Mouse (Mus musculus): Measurements from ENCODE around the gene Arap2. TPM values are rescaled to one million over a fixed set of nuclear protein-coding genes. Genes with fewer than 3 reads are reported as not detected.

Arap2 gene
- polyA plus RNA-seq, 1 experiment from 2014 or later, result 0.55 TPM

Other genes starting within 250 kb of the Arap2 start
- gene Dthd1, start 47.7 kb upstream of the Arap2 start, polyA plus RNA-seq (2016; fragmentation: Nextera tagmentation; extraction: Ambion mirVana), result not detected in 2 replicates

Data from embryonic facial prominence, embryonic 10.5 days (tissue).